Mouse (Mus musculus): ENCODE results near the gene Tbcel. TPM values are rescaled to one million over a fixed set of nuclear protein-coding genes. Genes with fewer than 3 reads are reported as not detected.

Gene Tbcel
- total RNA-seq, 2 experiments from 2014 or later, result 38.1 to 45.1 TPM

Small RNAs within 50 kb of the gene (microRNA-seq; reads per million reads assigned to microRNA genes)
- gene Gm44311, result not detected

Other genes starting within 250 kb of the Tbcel start
- gene Sc5d, start 243.6 kb downstream of the Tbcel start, total RNA-seq (2021), result 10 to 100 TPM; 54.2 to 60.9 TPM
- gene Tecta, start 107.9 kb downstream of the Tbcel start, total RNA-seq (2021), result under 1 TPM; 0.43 to 0.58 TPM

Measured in left cerebral cortex, postnatal 10 days (tissue).